Mouse (Mus musculus) ovary, postnatal 10 days (tissue): ENCODE measurements around the gene Rwdd2a.

Source experiments
- DNase-seq: peaks from one replicate; pipeline ENCODE4 v3.0.0; 2022; ENCODE audit warnings: low spot score

Rwdd2a gene

DNA sequence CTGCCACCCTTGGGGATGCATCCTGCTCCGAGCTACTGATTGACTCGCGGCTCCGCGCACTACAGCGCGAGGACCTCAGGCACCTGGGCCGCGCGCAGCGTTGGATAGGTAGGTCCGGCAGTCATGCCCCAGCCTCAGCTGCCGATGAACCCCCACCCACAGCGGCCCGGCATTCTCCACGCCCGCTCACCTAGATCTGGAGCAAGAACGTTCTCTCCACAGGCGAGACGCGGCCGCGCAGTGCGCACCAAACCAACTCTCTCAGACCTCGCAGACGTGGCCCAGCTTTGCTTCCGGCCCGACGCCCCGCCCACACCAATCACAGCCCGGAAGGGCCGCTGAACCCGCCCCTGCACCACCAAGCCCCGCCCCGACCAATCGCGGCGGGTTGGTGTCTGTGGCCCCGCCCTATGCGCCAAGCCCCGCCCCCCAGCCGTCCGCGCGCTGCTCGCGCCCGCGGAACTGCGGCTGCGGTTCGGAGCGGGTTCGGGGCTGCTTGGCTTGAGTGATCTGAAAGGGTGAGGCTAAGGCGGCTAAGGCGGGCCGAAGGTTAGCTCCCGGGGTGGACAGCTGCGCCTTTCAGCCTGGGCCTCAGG lies at the start of gene Rwdd2a, which contains the start of gene Pgm3:
Gene Rwdd2a (plus strand): TSS at position 452 of the 596 bp plus-strand sequence.
Gene Pgm3 (minus strand): TSS at position 303 of the 596 bp plus-strand sequence.
- DNase-seq, result peak; percentile 81

DNA sequence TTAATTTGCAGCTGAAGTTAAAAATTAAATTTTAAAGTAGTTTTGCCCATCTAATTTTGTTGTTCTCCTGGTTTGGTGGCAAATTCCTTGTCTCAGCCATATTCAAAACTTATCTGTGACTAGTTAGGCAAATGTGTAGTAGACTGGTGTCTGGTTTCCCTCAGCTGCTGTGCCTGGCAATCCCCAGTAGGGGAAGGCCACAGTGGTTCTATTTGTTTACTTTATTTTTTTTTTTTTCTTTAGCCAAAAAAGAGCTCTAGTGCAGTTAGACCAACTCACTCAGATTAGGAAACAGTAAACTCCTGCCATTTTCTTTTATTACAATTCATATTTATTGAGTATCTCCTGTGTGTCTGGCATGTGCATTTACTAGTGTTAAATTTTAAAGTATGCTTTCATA lies 49.5 kb upstream of the Rwdd2a start:
- no peak for DNase-seq

DNA sequence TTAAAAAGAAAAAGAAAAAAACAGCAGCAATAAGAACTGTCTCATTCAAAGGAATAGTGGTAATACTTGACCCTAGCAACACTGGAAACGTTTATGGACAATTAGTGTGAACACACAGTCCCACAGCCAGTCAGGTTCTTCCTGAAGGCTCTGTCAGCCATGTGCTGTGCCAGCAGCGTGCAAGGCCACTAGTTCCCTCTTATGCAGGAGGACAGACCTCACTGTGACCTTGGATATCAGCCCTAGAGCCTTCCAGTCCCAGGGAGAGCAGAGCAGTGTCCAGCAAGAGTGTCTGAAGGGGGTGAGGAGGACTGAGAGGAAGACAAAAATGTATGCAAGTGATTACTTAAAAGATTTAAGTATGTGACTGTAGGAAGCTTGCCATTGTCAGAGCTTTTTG lies 46.2 kb upstream of the Rwdd2a start:
- DNase-seq, result no peak

DNA sequence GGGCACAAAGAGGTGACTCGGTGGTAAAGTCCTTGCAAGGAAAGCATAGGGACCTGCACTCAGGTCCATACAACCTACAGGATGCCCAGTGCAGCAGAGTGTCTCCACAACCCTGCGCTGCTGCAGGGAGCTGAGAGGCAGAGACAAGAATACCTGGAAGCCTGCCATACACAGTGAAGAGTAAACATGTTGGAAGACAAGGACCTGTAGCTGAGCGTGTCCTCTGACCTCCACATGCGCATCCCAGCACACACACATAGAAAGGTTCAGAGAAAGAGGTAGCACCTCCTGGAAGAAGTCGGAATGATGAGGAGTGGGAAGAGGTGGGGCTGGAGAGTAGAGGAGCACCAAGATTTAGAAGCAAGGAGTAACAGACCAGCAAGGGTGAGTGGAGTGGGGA lies 37.7 kb upstream of the Rwdd2a start:
- no peak for DNase-seq

DNA sequence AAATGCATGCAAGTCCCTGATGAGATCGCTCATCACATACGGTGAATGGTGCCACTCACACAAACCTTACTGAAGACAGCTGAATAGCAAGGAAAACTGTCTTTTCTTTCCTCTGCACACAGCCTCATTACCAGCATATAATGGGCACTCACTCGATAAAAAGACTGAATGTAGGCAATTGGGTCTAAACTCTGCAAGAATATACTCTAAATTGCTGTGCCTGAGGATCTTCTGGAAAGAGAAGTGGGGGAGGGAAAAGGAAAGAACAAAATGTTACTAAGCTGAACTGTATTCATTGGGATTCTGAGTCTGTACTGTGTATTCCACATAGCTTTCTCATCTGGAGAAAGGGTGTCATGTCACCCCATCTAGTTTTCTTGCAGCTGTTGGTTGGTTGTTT lies 28.3 kb upstream of the Rwdd2a start:
- no peak for DNase-seq

DNA sequence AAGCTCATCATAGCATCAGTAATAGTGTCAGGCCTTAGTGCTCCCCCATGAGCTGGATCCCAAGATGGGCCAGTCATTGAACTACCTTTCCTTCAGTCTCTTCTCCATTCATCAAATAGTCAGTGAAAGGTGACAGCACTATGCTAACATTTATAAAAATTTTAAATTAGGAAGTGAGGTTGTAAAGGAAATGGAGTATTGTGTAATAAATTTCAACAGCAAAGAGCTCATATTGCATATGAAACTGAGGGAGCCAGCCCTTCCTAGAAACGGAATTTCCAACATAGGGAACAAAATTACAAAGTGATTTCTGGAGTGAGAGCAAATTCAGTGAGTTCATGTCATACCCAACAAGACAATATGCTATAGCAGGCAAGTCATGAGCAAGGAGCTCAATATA lies 27.2 kb upstream of the Rwdd2a start:
- DNase-seq, result no peak

DNA sequence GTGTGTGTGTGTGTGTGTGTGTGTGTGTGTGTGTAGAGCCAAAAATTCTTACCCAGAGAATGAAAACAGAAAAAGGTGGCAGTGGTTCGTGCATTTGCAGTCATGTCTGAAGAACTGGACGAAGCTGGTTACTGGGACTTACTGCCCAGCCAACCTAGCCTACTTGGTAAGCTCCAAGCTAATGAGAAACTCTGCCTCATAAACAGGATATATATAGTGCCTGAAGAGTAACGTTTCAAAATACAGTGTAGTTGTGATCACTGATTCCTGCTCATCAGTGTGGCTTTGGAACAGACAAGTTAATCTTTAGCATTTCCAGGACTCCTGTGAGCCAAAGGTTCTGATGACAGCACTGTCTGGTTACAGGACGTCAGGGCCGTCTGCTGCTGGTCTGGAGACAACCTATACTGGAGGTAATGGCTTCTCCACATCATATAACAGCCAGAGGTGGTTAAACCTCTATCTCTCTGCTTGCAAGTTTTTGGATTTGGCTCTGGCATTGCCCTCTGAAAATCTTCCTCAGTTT lies 22.1 kb upstream of the Rwdd2a start:
- no peak for DNase-seq

DNA sequence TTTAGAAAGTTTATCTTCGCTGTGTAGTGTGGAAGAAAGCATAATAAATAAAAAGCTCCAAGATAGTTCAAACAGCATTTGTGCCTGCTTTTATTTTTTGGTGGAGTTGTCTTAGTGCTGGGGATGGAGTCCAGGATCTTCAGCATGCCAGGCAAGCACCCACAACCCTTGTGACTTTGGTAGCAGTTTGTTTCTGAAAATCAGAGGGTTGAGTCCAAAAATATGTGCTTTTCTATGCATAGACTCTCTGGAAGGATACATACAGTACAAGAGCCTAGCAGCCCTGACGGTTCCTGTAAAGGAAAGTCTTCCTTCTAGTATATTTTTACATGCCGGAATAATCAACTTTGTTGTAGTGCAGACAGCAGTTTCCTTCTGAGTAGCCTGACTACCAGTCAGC lies 21.1 kb upstream of the Rwdd2a start:
- DNase-seq, result no peak

DNA sequence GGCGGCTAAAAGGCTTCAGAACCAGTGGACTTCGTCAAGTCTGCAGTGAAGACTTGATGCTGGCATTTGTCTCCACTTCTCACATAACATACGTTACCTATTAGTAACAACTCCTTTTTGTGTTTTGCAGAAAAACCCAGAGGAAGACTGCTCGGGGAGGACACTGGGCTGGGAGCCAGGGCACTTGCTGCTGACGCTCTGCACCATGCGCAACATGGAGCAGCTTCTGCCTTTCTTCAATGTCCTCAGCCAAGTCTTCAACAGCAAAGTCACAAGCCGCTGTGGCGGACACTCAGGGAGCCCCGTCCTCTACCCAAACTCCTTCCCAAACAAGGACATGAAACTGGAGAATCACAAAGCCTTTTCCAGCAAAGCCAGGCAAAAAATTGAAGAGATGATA lies 17.9 kb upstream of the Rwdd2a start:
- DNase-seq, result no peak

DNA sequence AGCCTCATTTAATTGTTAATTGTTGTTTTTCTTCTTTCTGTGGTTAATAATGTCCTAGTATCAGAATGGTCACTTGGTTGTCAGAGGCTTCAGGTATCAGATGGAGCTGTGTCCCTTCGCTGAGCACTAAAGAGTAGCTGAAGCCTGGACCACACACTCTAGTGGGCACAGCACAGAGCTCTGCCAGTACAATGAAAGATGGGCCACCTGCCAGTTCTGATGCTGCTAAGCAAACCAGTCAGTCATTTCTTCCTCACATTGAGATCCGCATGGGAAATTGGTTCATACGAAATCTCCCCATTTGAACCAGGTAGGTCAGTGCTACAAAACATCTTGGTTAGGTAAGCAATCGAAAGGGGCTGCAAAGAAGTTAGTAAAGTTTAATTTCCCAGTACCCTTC lies 17.1 kb upstream of the Rwdd2a start:
- no peak for DNase-seq

DNA sequence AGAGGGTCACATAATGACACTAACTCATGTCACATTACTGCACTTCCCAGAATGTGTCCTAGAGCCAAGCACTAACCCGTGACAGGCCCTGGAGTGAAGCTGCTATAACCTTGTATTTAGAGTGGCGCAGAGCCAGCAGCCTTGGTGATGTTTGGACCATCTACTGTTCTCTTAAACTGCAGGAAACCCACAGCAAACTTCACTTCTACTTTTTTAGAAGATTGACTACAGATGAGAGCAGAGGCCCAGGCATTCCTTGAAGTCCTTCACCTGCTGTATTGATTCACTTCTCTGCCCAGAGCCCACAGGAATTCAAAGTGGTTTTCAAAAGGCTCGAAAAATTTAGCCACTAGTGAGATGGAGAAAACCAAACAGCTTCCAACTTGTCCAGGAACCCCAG lies 11.2 kb upstream of the Rwdd2a start:
- no peak for DNase-seq

DNA sequence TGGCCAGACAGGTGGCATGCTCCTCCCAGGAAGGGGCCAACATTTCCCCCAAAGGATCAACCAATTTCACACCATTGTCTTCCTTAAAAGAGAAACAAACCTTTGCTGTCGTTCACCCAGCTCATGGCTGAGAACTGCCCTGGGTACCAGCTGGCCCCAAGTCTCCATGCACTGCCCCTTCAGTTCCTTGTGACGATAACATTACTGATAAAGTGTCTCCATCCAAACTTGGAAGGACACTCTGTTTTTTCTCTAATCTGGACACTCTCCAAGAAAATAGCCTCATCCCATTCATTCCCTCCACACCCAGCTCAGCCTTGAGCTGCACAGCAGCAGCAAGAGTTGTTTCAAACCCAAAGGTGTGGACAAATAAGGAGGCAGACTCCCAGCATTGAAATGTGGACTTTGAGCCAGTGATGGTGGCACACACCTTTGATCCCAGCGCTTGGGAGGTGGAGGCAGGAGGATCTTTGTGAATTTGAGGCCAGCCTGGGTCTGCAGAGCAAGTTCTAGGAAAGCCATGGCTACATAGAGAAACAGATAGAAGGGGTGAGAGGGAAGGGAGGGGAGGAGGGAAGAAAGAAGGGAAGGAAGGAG lies 2.4 kb upstream of the Rwdd2a start:
- no peak for DNase-seq

DNA sequence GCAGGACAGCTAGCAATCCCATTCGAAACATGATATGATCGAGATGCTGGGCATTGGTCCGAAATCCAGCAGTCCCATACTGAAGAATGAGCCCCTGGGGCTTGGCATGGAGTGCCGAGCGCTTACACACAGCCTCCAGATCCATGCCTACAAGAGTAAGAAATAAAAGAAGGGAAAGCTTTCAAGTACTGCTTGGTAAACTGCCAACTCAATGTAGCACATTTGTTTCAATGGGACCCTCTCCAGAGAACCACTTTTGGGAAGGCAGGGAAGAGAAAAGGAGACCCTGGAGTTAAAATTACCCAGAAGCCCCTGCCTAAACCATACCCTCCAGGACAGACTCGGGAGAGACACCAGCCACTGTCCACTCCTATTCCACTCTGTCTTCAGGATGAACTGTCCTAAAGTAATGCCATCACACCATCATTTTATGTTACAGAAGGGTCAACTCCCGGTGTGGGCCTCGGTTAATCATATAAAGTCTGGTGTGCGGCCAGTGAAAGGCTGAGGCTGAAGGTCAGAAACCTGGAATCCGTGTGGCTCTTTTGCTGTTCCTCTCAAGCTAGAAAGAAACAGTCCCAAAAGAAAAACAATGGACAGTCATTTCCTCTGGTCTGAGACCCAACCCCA lies 1.4 kb upstream of the Rwdd2a start:
- DNase-seq, result no peak

DNA sequence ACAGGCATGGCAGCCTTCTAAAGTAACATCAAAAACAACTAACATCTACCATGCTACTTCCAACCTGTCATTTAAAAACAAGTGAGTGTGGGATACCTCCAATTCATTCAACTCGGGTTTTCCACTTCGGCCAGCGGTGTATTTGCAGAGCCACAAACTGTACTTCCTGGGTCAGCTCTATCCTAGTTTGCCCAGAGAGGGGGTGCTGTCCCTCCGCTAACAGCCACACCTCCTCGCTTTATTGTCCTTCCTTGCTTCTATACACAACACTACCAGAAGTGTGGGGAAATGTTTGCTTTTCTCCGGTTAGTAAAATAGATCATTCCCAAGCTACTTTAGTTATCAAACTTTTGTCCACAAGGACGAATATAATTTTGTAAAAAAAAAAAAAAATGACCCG lies 845 bp upstream of the Rwdd2a start:
- DNase-seq, result no peak

DNA sequence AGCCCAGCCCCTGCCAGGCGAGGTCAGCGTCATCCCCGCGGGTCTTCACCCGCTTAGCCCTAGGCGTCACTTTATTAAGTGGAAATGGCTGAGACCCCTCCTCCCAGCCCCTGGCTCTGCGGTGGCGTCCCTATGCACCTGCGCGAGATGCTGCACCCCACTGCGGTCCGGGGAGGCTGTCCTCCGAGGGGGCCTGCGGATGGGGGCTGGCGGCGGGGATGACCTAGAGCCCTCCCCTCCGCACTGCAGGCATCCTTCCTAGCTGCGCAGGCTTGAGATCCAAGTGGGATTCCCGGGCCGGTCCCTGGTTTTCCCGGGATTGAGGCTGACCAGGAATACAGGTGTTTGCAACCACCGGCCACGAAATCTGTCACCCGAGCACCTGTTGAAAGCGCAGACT lies 405 bp downstream of the Rwdd2a start:
- DNase-seq, result no peak

DNA sequence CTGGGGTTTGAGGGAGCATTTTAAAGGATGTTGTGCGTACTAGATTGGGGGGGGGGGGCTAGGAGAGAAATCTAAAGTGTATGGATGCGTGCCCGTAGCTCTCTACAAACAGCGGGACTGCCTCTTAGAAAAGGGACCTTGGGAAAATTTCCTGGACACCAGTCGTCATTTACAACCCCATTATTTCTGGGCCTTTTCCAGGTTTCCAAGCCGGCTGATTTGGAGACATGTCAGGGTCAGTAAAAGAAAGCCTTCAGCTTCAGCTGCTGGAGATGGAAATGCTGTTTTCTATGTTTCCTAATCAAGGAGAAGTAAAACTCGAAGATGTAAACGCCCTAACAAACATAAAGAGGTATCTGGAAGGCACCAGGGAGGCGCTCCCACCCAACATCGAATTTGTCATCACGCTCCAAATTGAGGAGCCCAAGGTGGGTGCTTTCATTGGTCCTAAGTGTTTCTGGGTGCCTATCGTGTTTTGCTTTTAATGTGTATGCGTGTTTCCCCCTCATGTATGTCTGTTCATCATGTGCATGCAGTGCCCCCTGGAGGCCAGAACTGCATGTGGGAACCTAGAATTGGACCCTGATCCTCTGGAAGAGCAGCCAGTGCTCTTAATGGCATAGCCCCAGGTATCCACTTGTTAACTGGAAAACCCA lies 973 bp downstream of the Rwdd2a start:
- peak; percentile 33 for DNase-seq

DNA sequence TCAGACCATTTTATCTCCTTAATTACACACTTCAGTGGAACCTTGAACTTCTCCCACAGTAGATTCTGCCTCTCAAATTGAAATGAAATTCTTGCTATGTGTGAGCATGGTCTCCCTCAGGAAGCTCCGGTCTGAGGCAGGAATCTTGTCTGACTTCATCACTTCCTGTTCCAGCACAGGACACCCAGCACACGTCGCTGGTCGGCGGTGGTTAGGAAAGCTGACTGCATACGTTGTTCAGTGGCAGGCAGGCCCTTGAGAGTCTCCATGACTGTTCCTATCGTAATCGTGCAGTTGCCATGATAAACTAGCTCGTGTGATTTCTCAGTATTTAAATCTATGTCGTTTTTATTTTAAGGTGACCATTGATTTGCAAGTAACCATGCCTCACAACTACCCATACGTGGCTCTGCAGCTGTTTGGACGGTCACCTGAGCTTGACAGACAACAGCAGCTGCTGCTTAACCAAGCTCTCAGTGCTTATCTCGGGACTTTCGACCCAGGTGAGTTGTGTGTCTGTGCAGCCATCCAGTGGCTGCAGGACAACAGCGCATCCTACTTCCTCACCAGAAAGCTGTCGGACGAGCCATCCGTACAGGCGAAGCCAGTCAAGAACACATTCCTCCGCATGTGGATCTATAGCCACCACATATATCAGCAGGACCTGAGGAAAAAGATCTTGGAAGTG lies 2.0 kb downstream of the Rwdd2a start:
- DNase-seq, result no peak

DNA sequence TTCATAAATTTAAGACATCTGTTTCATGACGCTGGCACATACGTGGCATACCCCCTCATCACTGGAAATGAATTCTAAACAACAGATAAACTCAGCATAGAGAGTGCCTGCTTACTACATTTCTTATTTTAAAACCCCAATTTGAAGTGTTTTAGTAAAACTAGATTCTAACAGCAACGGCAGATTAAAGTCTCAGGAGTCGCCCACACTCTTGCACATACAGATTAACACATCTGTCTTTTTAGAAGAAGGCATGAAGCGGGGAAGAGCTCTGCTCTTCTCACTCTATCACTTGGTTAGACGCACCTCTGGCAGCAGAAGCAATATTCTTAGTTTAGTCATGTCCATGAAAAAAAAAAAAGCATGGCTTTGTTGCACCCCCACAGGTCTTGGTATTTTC lies 3.4 kb downstream of the Rwdd2a start:
- DNase-seq, result no peak

DNA sequence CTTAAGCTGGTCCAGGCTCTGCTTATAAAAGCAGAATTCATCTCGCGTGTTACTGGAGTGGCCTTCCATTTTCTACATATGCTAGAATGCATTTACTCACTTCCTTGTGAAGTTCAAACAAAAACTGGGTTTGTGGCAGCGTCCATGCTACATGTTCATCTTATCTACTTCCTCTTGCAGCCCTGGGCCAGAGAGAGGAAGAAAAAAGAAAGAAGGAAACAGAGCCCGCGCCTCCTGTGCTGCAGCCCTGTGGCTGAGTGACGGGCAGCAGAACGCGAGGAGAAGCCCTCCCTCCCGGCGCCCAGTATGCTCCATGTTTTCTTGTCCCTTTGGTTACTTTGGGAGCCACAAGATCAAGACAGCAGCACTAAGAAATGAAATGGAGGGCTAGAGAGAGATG lies 7.9 kb downstream of the Rwdd2a start:
- DNase-seq, result no peak

DNA sequence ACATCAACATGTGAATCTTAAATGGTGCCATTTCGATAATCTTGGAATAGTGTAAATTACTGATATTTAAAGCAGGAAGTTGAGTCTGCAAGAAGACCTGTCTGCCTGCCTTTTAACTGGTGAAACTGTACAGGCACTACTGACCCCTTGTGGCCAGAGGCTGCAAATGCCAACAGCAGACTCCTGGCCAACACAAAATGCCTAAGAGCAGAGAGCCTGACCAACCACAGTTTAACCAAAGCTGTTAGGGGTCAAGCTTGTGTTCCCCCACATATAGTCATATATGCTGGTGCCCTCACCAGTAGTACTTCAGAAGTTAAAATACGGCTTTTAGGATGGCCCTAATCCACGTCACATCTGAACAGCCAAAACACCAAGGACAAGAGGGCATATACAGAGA lies 11.9 kb downstream of the Rwdd2a start:
- peak; percentile 27 for DNase-seq

DNA sequence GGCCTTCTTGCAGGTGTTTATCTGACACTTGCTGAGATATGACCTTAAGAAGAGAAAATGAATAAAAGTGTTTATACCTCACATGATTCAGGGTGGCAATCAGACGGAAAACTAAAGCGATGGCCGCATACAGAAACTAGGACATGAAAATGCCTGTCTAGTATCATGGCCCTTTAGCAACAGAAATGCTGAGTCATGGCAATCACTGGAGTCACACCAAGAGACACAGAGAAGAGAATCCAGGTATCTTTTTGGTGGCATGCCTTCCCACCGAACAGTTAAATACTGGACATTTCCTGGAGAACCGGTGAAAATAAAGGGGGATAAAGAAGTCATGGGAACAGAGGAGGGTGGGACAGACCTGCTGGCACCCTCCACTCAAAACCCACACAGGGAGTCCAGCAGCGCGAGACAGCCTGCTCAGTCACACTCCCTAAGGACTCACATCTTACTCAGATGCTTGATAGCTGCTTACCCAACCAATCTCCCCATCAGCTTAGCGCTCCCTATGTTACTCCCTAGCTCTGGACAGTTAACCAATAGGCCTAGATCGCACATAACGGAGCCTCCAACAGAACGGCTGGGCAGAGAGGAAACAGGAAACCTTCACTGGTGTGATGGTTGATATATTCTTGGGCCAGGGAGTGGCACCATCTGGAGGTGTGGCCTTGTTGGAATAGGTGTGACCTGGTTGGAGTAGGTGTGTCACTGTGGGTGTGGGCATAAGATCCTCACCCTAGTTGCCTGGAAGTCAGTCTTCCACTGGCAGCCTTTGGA lies 15.4 kb downstream of the Rwdd2a start:
- no peak for DNase-seq
